Mouse (Mus musculus): Measurements from ENCODE around the gene Isoc2b. TPM values are rescaled to one million over a fixed set of nuclear protein-coding genes. Genes with fewer than 3 reads are reported as not detected.

Isoc2b gene
- 17.4 and 25.7 TPM in 2 replicates for polyA plus RNA-seq (2012; rRNA removed)

DNA sequence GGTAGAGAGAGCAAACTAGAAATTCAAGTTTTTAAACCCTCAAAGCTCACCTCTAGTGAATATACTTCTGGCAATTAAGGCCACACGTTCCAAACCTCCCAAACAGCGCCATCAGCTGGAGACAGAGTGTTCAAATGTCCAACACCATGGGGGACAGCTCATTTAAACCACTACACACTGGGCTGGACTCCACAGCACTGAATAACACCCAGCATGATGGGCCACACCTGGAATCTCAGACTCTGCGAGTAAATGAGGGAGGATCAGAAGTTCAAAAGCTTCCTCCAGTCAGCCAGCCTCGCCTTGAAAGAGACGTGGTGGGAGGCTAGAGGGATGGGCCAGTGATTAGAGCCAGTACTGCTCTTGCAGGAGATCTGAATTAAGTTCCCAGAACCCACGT, at the start of gene Isoc2b:
TSS of gene Isoc2b (minus strand) at position 126 of the 400 bp plus-strand sequence.

DNA sequence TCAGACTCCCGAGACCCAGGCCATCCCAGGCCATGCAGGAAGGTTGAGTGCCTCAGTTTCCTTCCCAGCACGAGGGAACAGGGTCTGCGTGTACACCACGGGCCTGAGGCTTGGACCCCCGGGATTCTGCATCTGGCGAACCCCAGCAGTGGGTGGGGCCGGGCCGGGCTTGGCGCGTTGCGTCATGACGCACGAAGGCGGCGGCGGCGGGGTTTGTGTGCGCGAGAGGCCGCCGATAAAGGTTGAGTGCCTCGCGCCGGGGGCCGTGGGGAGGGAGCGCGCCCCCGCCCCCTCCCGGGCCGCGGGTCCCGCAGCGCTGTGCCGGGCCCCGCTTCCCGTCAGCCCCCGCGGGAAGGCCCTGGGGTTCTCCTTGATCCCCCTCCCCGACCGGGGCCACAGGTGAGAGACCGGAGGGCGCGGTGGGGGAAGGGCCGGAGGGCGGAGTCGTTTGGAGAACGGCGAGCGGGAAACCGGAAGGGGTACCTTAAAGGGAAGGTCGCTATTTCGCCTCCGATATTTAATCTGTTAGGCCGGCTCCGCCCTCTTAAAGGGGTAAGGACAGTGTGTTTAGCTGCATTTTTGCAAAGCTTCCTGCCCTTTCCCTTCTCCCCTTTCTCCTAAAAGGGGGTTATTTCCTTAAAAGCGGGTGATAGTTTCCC, 45.1 kb upstream of the Isoc2b start, which contains the start of gene Zfp628:
TSS of gene Zfp628 (plus strand) at position 211 of the 659 bp plus-strand sequence.

DNA sequence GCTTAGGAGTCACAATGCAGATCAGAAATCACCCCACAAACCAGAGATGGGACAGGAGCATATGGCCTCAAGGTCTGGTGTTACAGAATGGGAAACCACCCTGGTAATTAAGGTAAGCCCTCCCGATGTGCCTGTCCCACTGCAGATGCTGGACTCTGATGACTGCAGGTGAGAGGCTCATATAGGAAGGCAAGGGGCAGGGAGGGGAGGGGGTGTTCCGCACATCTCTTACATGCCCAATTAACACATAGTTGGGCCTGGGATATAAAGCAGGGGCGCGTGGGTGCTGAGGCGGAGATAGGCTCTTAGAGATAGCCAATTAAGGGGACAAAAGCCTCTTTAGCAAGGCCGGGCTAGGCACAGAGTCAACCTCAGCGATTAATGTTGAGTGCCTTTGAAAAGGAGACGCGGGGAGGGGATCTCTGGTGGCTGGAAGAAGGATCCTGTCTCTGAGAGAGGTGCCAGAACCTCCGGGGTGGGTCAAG, 36.5 kb upstream of the Isoc2b start, which contains the start of gene Gm36210:
TSS of gene Gm36210 (minus strand) at position 51 of the 485 bp plus-strand sequence.

DNA sequence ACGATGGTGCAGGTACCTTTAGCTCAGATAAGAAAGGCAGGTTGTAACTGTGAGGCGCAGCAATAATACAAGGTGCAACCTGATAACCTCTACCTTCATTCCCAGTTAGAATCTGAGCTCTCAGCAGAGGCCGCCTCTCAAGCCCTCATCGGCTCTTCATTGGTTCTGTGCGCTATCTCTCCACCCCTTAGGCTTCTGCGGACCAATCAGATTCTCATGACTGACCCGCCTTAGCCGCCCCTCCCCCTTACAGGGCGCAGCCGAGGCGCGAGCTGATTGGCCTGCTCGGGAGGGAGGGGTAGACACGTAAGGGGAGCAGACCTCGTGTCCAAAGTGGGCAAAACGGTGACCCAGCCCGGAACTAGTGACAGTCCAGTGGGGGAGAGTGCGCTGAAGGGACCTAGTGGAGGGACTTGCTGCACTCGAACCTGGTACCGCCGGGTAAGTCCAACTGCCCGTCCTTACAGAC, 6.7 kb upstream of the Isoc2b start, which contains the start of gene Isoc2a:
TSS of gene Isoc2a (plus strand) at position 401 of the 469 bp plus-strand sequence.

DNA sequence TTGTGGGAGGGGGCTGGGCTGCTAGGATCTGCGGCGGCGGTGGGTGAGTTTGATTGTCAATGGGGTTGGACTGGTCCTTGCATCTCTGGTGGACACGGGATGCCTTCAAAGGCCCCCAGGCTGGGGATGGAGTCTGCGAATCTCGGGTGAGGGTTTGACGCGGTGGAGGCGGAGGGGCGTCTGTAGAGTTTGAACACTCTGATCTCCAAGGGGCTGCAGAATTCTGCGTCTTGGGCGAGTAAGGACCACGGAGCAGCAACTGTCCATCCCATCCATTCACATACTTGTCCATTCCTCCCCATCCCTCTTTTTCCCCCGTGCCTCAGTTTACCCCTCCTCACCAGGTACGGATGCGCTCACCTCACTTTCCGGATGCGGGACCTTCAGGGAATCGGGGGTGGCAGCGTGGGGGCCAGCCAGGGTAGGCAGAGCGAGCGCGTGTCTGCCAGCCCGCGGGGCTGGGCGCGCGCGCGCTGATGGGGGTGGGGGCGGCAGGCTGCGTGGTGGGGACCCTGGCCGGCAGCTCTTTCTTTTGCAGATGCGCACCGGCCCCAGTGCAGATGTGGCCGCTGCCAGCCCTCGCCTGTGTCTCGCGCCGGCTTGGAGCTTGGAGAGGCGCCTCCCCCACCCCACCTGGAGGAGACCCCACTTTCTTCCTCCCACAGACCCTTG, 25.7 kb downstream of the Isoc2b start, which contains the start of gene Shisa7:
TSS of gene Shisa7 (minus strand) at position 452 of the 672 bp plus-strand sequence.

DNA sequence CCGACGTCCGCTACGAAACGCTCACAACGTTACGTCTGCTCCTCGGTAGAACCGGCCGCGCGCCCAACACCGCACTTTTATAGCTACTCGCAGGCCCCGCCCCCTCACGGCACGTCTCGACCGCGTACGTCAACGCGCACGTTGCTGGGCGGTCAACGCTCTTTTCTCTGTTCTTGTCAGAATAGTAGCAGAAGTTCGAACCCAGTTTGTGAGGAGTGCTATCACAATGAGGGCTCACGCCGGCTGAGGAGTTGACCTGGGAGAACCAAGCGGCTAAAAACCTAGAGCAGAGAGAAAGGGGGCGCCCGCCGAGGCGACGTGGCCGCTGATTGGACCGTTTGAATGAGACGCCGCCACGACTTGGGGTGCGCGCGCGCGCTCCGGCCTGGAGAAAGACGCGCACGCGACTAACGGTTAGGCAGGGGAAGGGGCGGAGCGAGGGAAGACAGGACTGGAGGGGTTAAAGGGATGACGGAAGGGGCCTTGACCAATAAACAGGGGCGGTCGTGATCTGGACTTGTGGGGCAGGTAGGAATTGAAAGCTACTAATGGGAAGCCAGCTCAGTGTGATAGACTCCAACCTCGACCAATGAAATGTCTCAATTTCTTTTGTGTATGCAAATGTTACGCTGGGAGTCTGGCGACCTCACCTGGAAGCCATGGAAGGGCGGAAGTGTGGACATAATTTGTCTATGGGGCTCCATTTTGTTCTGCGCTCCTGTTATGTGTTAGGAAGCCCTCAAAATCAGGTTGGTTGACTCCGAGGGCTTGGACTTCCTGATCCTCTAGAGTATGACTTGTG, 57.6 kb downstream of the Isoc2b start, which contains the start of gene Ube2s:
TSS of gene Ube2s (minus strand) at position 288 of the 802 bp plus-strand sequence.

Other genes starting within 250 kb of the Isoc2b start
- gene Tmem86b, start 238.8 kb downstream of the Isoc2b start, polyA plus RNA-seq (2012; rRNA removed), result 5.9 and 8.5 TPM in 2 replicates
- gene Ppp6r1, start 211.2 kb downstream of the Isoc2b start, polyA plus RNA-seq (2012; rRNA removed), result 60.2 and 68.9 TPM in 2 replicates
- 29.1 and 32.0 TPM in 2 replicates for gene Hspbp1, start 185.2 kb downstream of the Isoc2b start, polyA plus RNA-seq (2012; rRNA removed)
- 2.5 and 3.5 TPM in 2 replicates for gene Brsk1, start 179.7 kb downstream of the Isoc2b start, polyA plus RNA-seq (2012; rRNA removed)
- 15.3 and 16.5 TPM in 2 replicates for gene Tmem150b, start 145.0 kb downstream of the Isoc2b start, polyA plus RNA-seq (2012; rRNA removed)
- 98.9 and 123 TPM in 2 replicates for gene Kmt5c, start 130.1 kb downstream of the Isoc2b start, polyA plus RNA-seq (2012; rRNA removed)
- 7.0 and 10.5 TPM in 2 replicates for gene Cox6b2, start 117.2 kb downstream of the Isoc2b start, polyA plus RNA-seq (2012; rRNA removed)
- not detected in 2 replicates for gene Fam71e2, start 99.0 kb downstream of the Isoc2b start, polyA plus RNA-seq (2012; rRNA removed)
- gene Il11, start 87.4 kb downstream of the Isoc2b start, polyA plus RNA-seq (2012; rRNA removed), result 0.12 and 0.42 TPM in 2 replicates
- gene Tmem190, start 87.3 kb downstream of the Isoc2b start, polyA plus RNA-seq (2012; rRNA removed), result not detected in 2 replicates
- 157 and 379 TPM in 2 replicates for gene Tmem238, start 80.6 kb downstream of the Isoc2b start, polyA plus RNA-seq (2012; rRNA removed)
- gene Rpl28, start 77.4 kb downstream of the Isoc2b start, polyA plus RNA-seq (2012; rRNA removed), result 174 and 224 TPM in 2 replicates
- 106 and 114 TPM in 2 replicates for gene Ube2s, start 57.7 kb downstream of the Isoc2b start, polyA plus RNA-seq (2012; rRNA removed)
- gene Shisa7, start 25.6 kb downstream of the Isoc2b start, polyA plus RNA-seq (2012; rRNA removed), result 0.68 and 1.5 TPM in 2 replicates
- 12.8 and 15.9 TPM in 2 replicates for gene Isoc2a, start 6.9 kb upstream of the Isoc2b start, polyA plus RNA-seq (2012; rRNA removed)
- gene Gm36210, start 36.3 kb upstream of the Isoc2b start, polyA plus RNA-seq (2012; rRNA removed), result 0.05 TPM in 1 of 2 replicates, not detected in the other
- 13.0 and 16.4 TPM in 2 replicates for gene Zfp628, start 45.0 kb upstream of the Isoc2b start, polyA plus RNA-seq (2012; rRNA removed)
- gene Nat14, start 51.8 kb upstream of the Isoc2b start, polyA plus RNA-seq (2012; rRNA removed), result 5.5 and 7.6 TPM in 2 replicates
- 4.7 and 6.8 TPM in 2 replicates for gene Ssc5d, start 55.5 kb upstream of the Isoc2b start, polyA plus RNA-seq (2012; rRNA removed)
- 4.1 and 12.6 TPM in 2 replicates for gene Sbk2, start 94.1 kb upstream of the Isoc2b start, polyA plus RNA-seq (2012; rRNA removed)
- 0.12 and 0.40 TPM in 2 replicates for gene Sbk3, start 100.9 kb upstream of the Isoc2b start, polyA plus RNA-seq (2012; rRNA removed)
- gene Zfp579, start 125.9 kb upstream of the Isoc2b start, polyA plus RNA-seq (2012; rRNA removed), result 58.0 and 73.6 TPM in 2 replicates
- gene Zfp524, start 144.2 kb upstream of the Isoc2b start, polyA plus RNA-seq (2012; rRNA removed), result 21.3 and 34.0 TPM in 2 replicates
- 13.2 and 13.7 TPM in 2 replicates for gene Fiz1, start 144.4 kb upstream of the Isoc2b start, polyA plus RNA-seq (2012; rRNA removed)
- gene Gm44973, start 145.2 kb upstream of the Isoc2b start, polyA plus RNA-seq (2012; rRNA removed), result 0.17 TPM in 1 of 2 replicates, not detected in the other
- 16.3 and 18.3 TPM in 2 replicates for gene Zfp865, start 150.1 kb upstream of the Isoc2b start, polyA plus RNA-seq (2012; rRNA removed)
- gene Ccdc106, start 150.3 kb upstream of the Isoc2b start, polyA plus RNA-seq (2012; rRNA removed), result 2.9 and 4.2 TPM in 2 replicates
- gene 4632433K11Rik, start 163.9 kb upstream of the Isoc2b start, polyA plus RNA-seq (2012; rRNA removed), result not detected in 2 replicates
- gene Zfp784, start 168.2 kb upstream of the Isoc2b start, polyA plus RNA-seq (2012; rRNA removed), result 2.6 and 2.8 TPM in 2 replicates
- 13.4 and 37.9 TPM in 2 replicates for gene Zfp580, start 181.3 kb upstream of the Isoc2b start, polyA plus RNA-seq (2012; rRNA removed)
- 49.3 and 66.5 TPM in 2 replicates for gene U2af2, start 191.9 kb upstream of the Isoc2b start, polyA plus RNA-seq (2012; rRNA removed)
- gene Epn1, start 210.0 kb upstream of the Isoc2b start, polyA plus RNA-seq (2012; rRNA removed), result 186 and 241 TPM in 2 replicates
- gene Rfpl4, start 246.7 kb upstream of the Isoc2b start, polyA plus RNA-seq (2012; rRNA removed), result not detected in 2 replicates

Data from stomach, adult 2 months (tissue).